20 mouse cellular contexts compared by ENCODE assay signal in the genomic region with DNA sequence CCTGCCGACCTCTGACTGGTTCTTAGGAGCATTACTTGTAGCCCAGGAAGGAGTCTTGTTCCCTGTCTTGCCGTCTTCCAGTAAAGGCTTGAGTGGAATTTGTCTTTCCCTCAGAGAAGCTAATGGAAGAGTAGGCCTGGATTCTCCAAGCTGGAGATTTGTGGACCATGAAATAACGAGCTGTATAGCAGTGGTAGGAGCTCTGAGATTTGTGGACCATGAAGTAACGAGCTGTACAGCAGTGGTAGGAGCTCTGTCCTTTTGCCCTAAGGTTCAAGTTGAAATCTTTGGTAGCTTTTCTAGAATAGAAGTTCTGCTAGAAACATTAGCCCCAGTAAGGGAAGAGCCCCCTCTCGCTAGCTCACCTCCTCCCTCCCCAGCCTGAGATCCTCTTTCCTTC. TPM values are rescaled to one million over a fixed set of nuclear protein-coding genes. Genes with fewer than 3 reads are reported as not detected.
"Had no signal": no experiment of that assay in that cellular context is flagged by ENCODE, and none has a peak within 500 bp of the region (broad histone marks: within the 10 kb centered on the region; RNA-seq: fewer than 3 reads in every experiment).

No protein-coding gene starts in this region.

- ATAC-seq: midbrain, embryonic 16.5 days had no signal

- H3K27ac ChIP-seq: midbrain, embryonic 10.5 days; midbrain, embryonic 12.5 days; neural tube, embryonic 12.5 days; stomach, embryonic 15.5 days; stomach, postnatal 0 days had no signal

- H3K4me1 ChIP-seq: stomach, embryonic 15.5 days had no signal

- DNase-seq: lung, adult 18-20 months; lung, embryonic 14.5 days; lung, postnatal 10 days; midbrain, embryonic 14.5 days; right cerebral cortex, postnatal 14 days; thymus, adult 2 months; thymus, postnatal 25 days; thymus, postnatal 4 days had no signal

- H3K4me3 ChIP-seq: midbrain, embryonic 10.5 days; midbrain, embryonic 12.5 days; myocyte; neural tube, embryonic 12.5 days; stomach, embryonic 15.5 days had no signal

- H3K4me2 ChIP-seq: lung, embryonic 14.5 days; midbrain, embryonic 12.5 days; neural tube, embryonic 12.5 days; stomach, embryonic 15.5 days had no signal

- H3K9ac ChIP-seq: lung, embryonic 14.5 days; midbrain, embryonic 12.5 days; neural tube, embryonic 12.5 days; stomach, embryonic 15.5 days had no signal

- H3K9me3 ChIP-seq: midbrain, embryonic 10.5 days; midbrain, embryonic 12.5 days; neural tube, embryonic 12.5 days; stomach, embryonic 15.5 days had no signal

- H3K27me3 ChIP-seq: neural tube, embryonic 12.5 days had no signal

RNA-seq across cellular contexts. Expression of gene 4930556J24Rik, which starts 1.8 kb away (rescaled TPM):
- total RNA-seq: megakaryocyte, adult 5-6 weeks; megakaryocyte-erythroid progenitor cell, adult 5-6 weeks; neutrophil, adult 5-6 weeks had no signal
- polyA plus RNA-seq: spleen, adult 2 months; thymus, adult 2 months had no signal

RNA-seq across cellular contexts. Expression of gene Gal3st1, which starts 5.0 kb away (rescaled TPM):
- total RNA-seq: megakaryocyte-erythroid progenitor cell, adult 5-6 weeks; neutrophil, adult 5-6 weeks had no signal
- polyA plus RNA-seq: myocyte had no signal

RNA-seq across cellular contexts. Expression of gene Sec14l4, which starts 52.8 kb away (rescaled TPM):
- total RNA-seq: megakaryocyte, adult 5-6 weeks; megakaryocyte-erythroid progenitor cell, adult 5-6 weeks; neutrophil, adult 5-6 weeks had no signal
- polyA plus RNA-seq: midbrain, embryonic 10.5 days; midbrain, embryonic 12.5 days; midbrain, embryonic 14.5 days; midbrain, embryonic 16.5 days; myocyte; neural tube, embryonic 14.5 days had no signal
